Mouse (Mus musculus): ENCODE data around the gene Tbx10.
"Not testable (repeated sequence)": the region's sequence is repeated elsewhere in the genome, so short reads cannot be mapped to it uniquely, and the experiment has no call there.

- TF ChIP-seq CTCF (IDR thresholded peaks at IDR 0.05; ENCODE audit: borderline replicate concordance, extremely low read depth, insufficient read depth, insufficient read length); POLR2A (IDR thresholded peaks at IDR 0.05; ENCODE audit: borderline replicate concordance, extremely low read depth, insufficient read depth, insufficient read length, poor library complexity, severe bottlenecking): not testable (repeated sequence)
Measured at GRCm38 (mm10) chr19:4049069-4049468, 56.5 kb downstream of the Tbx10 start.
